Mouse (Mus musculus): Measurements from ENCODE around the gene 9930111J21Rik1. TPM values are rescaled to one million over a fixed set of nuclear protein-coding genes. Genes with fewer than 3 reads are reported as not detected.
"Not testable (repeated sequence)": the region's sequence is repeated elsewhere in the genome, so short reads cannot be mapped to it uniquely, and the experiment has no call there.

The 9930111J21Rik1 gene
- polyA plus RNA-seq, 1 experiment from 2014 or later: 0.48 TPM

- H3K27me3 ChIP-seq (replicated peaks; ENCODE audit: control insufficient read depth, insufficient read depth, low read length); H3K27ac ChIP-seq (ENCODE audit: low read depth, low read length); H3K9me3 ChIP-seq (ENCODE audit: control insufficient read depth, low read length); H3K9ac ChIP-seq (ENCODE audit: low read depth, low read length); H3K4me1 ChIP-seq (replicated peaks; ENCODE audit: control insufficient read depth, insufficient read depth, low read length); H3K36me3 ChIP-seq (ENCODE audit: control insufficient read depth, insufficient read depth, low read length); DNase-seq (ENCODE audit: low spot score); ATAC-seq (replicated peaks; ENCODE audit: low FRiP score); H3K4me3 ChIP-seq (ENCODE audit: low read depth, low read length); H3K4me2 ChIP-seq: not testable (repeated sequence)
- 53% methylated on average over 2 of the region's 3 CpGs for WGBS
Measured at GRCm38 (mm10) chr11:48988219-48988618, 9.0 kb upstream of the 9930111J21Rik1 start.

GRCm38 (mm10) chr11:48982848-48983247 is 3.6 kb upstream of the 9930111J21Rik1 start:
- not testable (repeated sequence) for H3K4me1 ChIP-seq (replicated peaks; ENCODE audit: control insufficient read depth, insufficient read depth, low read length); H3K4me3 ChIP-seq (ENCODE audit: low read depth, low read length)

DNA sequence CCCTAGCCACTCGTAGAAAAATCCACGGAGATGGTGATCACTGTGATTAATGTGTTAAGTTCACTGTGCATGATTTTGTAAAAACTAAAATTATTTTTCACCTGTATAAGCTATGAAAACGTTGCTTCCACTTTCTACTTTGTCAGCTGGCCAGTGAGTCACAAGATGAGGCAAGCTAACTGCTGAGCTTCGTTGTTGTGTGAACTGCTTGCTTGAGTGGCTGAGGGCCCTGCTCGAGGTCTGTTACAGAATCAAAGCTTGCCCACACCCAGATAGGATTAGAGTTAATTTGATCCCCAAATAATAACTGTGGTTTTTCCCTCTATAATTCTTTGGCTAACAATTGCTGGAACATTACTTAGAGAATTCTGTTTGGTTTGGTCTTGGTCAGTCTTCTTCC is 854 bp upstream of the 9930111J21Rik1 start:
- H3K4me2 ChIP-seq; H3K4me1 ChIP-seq (replicated peaks; ENCODE audit: control insufficient read depth, insufficient read depth, low read length); H3K4me3 ChIP-seq (ENCODE audit: low read depth, low read length); DNase-seq (ENCODE audit: low spot score); H3K9ac ChIP-seq (ENCODE audit: low read depth, low read length); H3K27me3 ChIP-seq (replicated peaks; ENCODE audit: control insufficient read depth, insufficient read depth, low read length); H3K9me3 ChIP-seq (ENCODE audit: control insufficient read depth, low read length); ATAC-seq (replicated peaks; ENCODE audit: low FRiP score); H3K27ac ChIP-seq (ENCODE audit: low read depth, low read length); H3K36me3 ChIP-seq (ENCODE audit: control insufficient read depth, insufficient read depth, low read length): not testable (repeated sequence)
- WGBS: no CpG with 5 or more reads among the region's 5 CpGs

More at GRCm38 (mm10) chr11:48982848-48983247, 3.6 kb upstream of the 9930111J21Rik1 start:
- not testable (repeated sequence) for H3K9ac ChIP-seq (ENCODE audit: low read depth, low read length); DNase-seq (ENCODE audit: low spot score); H3K9me3 ChIP-seq (ENCODE audit: control insufficient read depth, low read length); H3K27me3 ChIP-seq (replicated peaks; ENCODE audit: control insufficient read depth, insufficient read depth, low read length); H3K36me3 ChIP-seq (ENCODE audit: control insufficient read depth, insufficient read depth, low read length); ATAC-seq (replicated peaks; ENCODE audit: low FRiP score); H3K4me2 ChIP-seq; H3K27ac ChIP-seq (ENCODE audit: low read depth, low read length)
- WGBS: no CpG with 5 or more reads among the region's 3 CpGs

- not testable (repeated sequence) for ATAC-seq (replicated peaks; ENCODE audit: low FRiP score); H3K36me3 ChIP-seq (ENCODE audit: control insufficient read depth, insufficient read depth, low read length); H3K9ac ChIP-seq (ENCODE audit: low read depth, low read length); H3K9me3 ChIP-seq (ENCODE audit: control insufficient read depth, low read length); H3K27me3 ChIP-seq (replicated peaks; ENCODE audit: control insufficient read depth, insufficient read depth, low read length); DNase-seq (ENCODE audit: low spot score); H3K27ac ChIP-seq (ENCODE audit: low read depth, low read length); H3K4me1 ChIP-seq (replicated peaks; ENCODE audit: control insufficient read depth, insufficient read depth, low read length); H3K4me3 ChIP-seq (ENCODE audit: low read depth, low read length); H3K4me2 ChIP-seq
- no CpG with 5 or more reads among the region's 1 CpGs for WGBS
Measured at GRCm38 (mm10) chr11:48978240-48978939, 808 bp downstream of the 9930111J21Rik1 start, which contains the start of gene Olfr56. Gene Olfr56 (plus strand): TSS chr11:48978889.

- not testable (repeated sequence) for DNase-seq (ENCODE audit: low spot score); H3K27ac ChIP-seq (ENCODE audit: low read depth, low read length); H3K36me3 ChIP-seq (ENCODE audit: control insufficient read depth, insufficient read depth, low read length); H3K9ac ChIP-seq (ENCODE audit: low read depth, low read length); H3K4me1 ChIP-seq (replicated peaks; ENCODE audit: control insufficient read depth, insufficient read depth, low read length); H3K4me2 ChIP-seq; H3K9me3 ChIP-seq (ENCODE audit: control insufficient read depth, low read length); H3K27me3 ChIP-seq (replicated peaks; ENCODE audit: control insufficient read depth, insufficient read depth, low read length); ATAC-seq (replicated peaks; ENCODE audit: low FRiP score); H3K4me3 ChIP-seq (ENCODE audit: low read depth, low read length)
- WGBS: no CpG with 5 or more reads among the region's 1 CpGs
Measured at GRCm38 (mm10) chr11:48974686-48975085, 4.5 kb downstream of the 9930111J21Rik1 start.

GRCm38 (mm10) chr11:48946090-48946489 is 33.1 kb downstream of the 9930111J21Rik1 start, which contains the start of gene Psme2b:
Gene Psme2b (minus strand): TSS chr11:48946190.
- 88% methylated on average over 6 of the region's 6 CpGs for WGBS
- not testable (repeated sequence) for ATAC-seq (replicated peaks; ENCODE audit: low FRiP score); H3K9ac ChIP-seq (ENCODE audit: low read depth, low read length)

GRCm38 (mm10) chr11:48939286-48939685 is 39.9 kb downstream of the 9930111J21Rik1 start:
- H3K4me2 ChIP-seq; H3K4me1 ChIP-seq (replicated peaks; ENCODE audit: control insufficient read depth, insufficient read depth, low read length); H3K9me3 ChIP-seq (ENCODE audit: control insufficient read depth, low read length); H3K4me3 ChIP-seq (ENCODE audit: low read depth, low read length); H3K36me3 ChIP-seq (ENCODE audit: control insufficient read depth, insufficient read depth, low read length); DNase-seq (ENCODE audit: low spot score); H3K27ac ChIP-seq (ENCODE audit: low read depth, low read length); H3K27me3 ChIP-seq (replicated peaks; ENCODE audit: control insufficient read depth, insufficient read depth, low read length); ATAC-seq (replicated peaks; ENCODE audit: low FRiP score); H3K9ac ChIP-seq (ENCODE audit: low read depth, low read length): not testable (repeated sequence)

More at GRCm38 (mm10) chr11:48946090-48946489, 33.1 kb downstream of the 9930111J21Rik1 start, which contains the start of gene Psme2b:
- H3K27me3 ChIP-seq (replicated peaks; ENCODE audit: control insufficient read depth, insufficient read depth, low read length); DNase-seq (ENCODE audit: low spot score); H3K27ac ChIP-seq (ENCODE audit: low read depth, low read length); H3K36me3 ChIP-seq (ENCODE audit: control insufficient read depth, insufficient read depth, low read length); H3K4me3 ChIP-seq (ENCODE audit: low read depth, low read length); H3K4me1 ChIP-seq (replicated peaks; ENCODE audit: control insufficient read depth, insufficient read depth, low read length); H3K4me2 ChIP-seq; H3K9me3 ChIP-seq (ENCODE audit: control insufficient read depth, low read length): not testable (repeated sequence)

- H3K4me2 ChIP-seq; H3K27ac ChIP-seq (ENCODE audit: low read depth, low read length); ATAC-seq (replicated peaks; ENCODE audit: low FRiP score); H3K4me3 ChIP-seq (ENCODE audit: low read depth, low read length); H3K9me3 ChIP-seq (ENCODE audit: control insufficient read depth, low read length); DNase-seq (ENCODE audit: low spot score); H3K9ac ChIP-seq (ENCODE audit: low read depth, low read length); H3K36me3 ChIP-seq (ENCODE audit: control insufficient read depth, insufficient read depth, low read length); H3K4me1 ChIP-seq (replicated peaks; ENCODE audit: control insufficient read depth, insufficient read depth, low read length); H3K27me3 ChIP-seq (replicated peaks; ENCODE audit: control insufficient read depth, insufficient read depth, low read length): not testable (repeated sequence)
- no CpG with 5 or more reads among the region's 3 CpGs for WGBS
Measured at GRCm38 (mm10) chr11:48935291-48935690, 43.9 kb downstream of the 9930111J21Rik1 start.

- H3K9me3 ChIP-seq (ENCODE audit: control insufficient read depth, low read length); ATAC-seq (replicated peaks; ENCODE audit: low FRiP score); H3K4me3 ChIP-seq (ENCODE audit: low read depth, low read length); H3K27me3 ChIP-seq (replicated peaks; ENCODE audit: control insufficient read depth, insufficient read depth, low read length); DNase-seq (ENCODE audit: low spot score); H3K27ac ChIP-seq (ENCODE audit: low read depth, low read length); H3K4me2 ChIP-seq; H3K9ac ChIP-seq (ENCODE audit: low read depth, low read length); H3K4me1 ChIP-seq (replicated peaks; ENCODE audit: control insufficient read depth, insufficient read depth, low read length); H3K36me3 ChIP-seq (ENCODE audit: control insufficient read depth, insufficient read depth, low read length): not testable (repeated sequence)
- 75% methylated on average over 1 of the region's 1 CpGs for WGBS
Measured at GRCm38 (mm10) chr11:48933923-48934322, 45.3 kb downstream of the 9930111J21Rik1 start.
